Mouse (Mus musculus) CD4-positive helper T cell, adult 2 months (primary cell): ENCODE measurements around the gene Dnajb11.
A peak's percentile ranks its signal among the peaks of the same experiment; 100 is the strongest.

Experiments used
- DNase-seq: peaks from one replicate; pipeline ENCODE4 v3.0.0-alpha.2; 2012; ENCODE audit warnings: low read depth, missing footprints, low spot score

Dnajb11 gene

DNA sequence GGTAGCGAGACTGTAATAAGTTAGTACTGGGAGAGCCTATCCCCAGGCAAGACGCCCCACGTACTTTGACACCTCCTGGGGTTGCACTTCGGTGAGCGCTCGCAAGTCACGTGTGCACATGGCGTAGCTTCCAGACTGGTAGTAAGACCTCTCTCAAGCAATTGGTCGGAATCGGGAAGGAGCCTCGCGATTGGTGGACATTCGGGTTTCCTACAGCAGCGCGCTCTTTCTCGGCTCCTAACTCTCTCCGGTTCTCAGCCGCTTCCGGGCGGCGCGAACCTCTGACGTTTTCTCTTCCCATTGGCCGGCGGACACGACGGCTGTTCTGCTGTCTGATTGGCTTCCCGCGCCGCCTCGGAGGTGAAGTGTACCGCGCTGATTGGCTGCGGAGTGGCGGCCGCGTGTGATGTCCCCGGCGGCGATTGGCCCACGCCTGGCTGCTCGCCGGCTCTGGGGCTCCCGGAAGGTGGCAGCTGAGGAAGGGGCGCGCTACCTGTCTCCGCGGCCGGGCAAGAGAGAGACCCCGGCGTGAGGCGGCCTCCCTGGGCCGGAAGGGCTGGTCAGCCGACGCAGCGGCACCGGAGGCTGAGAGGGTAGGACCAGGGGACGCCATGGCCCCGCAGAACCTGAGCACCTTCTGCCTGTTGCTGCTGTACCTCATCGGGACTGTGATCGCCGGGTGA, at the start of gene Dnajb11, which contains the start of gene Tbccd1:
Gene Dnajb11, plus strand, starts transcription at position 415 of the 683 bp plus-strand sequence.
Gene Tbccd1, minus strand, starts transcription at position 239 of the 683 bp plus-strand sequence.
- DNase-seq: peak; percentile 100

DNA sequence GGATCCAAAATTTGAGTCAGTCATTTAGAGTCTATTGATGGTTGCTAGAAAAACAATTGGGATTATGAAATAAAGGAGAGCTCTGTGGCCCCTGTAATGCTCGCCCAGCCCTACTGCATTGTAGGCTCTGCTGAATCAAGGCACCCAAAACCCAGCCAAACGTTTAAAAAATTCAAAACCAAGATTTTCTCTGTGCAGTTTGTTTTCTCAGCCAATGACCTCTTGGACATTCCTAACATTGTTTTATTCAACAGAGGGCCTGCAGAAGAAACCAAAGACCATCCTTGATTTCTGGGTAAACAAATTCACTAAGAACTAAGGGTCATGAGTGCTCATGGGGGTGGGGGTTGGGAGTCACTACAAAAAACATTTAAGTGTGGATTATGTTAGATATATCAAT, 46.2 kb upstream of the Dnajb11 start, which contains the start of gene Crygs:
Gene Crygs, minus strand, starts transcription at position 101 of the 400 bp plus-strand sequence.
- DNase-seq: no peak

DNA sequence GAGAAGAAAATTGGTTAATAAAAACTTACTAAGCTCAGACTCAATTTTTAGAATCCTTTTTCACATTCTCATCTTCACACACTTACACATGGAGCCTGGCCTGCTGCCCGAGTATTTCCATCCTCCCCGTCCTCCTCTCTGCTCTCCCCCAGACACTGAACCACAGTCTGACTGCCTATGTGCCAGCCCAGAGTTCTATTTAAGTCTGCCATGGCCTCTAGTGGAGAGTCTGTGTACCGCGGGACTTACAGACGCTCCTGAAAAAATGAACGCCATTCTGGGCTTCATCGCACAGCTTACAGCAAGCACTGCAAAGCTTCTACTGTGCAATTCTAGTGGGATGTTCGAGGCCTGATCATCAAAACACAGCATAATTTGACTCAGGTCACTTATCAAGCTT, 36.9 kb upstream of the Dnajb11 start:
- DNase-seq: no peak

DNA sequence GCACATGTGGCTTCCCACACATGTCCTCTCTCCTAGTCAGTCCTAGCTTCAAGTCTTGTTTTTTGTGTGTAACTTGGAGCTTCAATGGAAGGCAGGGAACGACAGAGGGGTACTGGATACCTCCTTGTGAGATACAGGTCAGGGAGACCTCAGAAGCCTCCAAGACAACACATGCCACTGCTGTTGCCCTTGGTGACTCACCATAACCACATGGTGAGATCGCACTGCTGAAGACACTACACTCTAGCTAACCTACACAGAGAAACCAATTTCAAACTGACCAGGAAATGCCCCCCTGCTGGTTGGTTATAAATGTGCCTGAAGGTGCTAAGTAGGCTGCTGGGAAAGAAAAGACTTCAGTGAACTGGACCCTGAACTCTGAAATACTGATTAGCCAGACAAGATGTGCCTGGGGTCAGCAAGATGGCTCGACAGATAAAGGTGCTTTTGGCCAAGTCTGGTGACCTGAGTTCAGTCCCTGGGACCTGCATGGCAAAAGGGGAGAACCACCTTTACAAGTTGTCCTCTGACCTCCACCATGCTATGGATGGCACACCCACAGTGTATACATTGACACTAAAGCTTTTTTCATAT, 24.6 kb upstream of the Dnajb11 start:
- no peak for DNase-seq

DNA sequence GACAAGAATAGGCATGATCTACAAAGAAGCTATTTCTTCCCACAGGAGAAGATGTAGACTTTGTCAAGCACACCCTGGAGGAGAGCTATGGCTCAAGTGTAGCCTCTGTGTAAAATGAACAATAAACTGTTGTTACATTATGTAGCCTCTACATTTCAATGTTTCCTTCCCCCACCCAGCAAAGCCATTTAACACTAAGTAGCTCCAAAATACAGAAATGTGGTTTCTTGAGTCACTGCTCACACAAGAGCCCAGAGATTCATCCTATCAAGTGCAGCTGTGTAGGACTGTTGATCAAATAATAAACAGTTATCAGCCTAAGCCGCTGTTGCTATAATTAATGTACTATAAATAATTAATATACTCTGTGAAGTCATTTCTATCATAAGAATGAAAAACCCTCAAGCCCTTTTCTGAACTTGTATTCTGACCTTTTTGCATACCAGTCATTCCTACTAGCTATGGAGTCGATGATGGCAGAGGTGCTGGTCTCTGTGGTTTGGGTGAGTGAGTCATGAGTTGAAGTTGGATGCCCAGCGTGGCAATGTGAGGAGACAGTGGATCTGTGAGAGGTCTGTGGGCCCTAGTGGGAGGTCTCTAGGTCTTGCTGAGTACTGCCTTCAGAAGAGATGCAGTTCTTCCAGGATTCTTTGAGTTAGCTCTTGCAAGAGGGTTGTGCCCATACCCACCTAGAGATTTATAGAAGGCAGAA, 18.3 kb upstream of the Dnajb11 start:
- no peak for DNase-seq

DNA sequence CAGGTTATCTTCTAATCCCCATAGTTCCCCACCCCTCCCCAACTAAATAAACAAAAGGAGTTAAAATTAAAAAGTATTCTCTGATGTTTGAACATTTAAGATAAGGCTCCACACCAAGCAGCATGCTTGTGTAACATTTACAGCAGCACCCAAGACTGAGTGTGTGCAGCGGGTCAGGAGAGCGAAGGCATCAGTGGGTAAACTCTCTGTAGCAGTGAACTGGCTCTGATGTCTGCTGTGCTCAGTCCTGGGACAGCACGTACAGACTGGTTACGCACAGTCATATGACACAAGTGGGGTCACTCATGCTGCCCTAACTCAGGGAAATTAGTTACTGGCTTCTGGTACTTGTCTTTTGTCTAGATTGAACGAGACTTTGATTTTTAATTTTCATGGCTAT, 14.8 kb upstream of the Dnajb11 start:
- DNase-seq: no peak

DNA sequence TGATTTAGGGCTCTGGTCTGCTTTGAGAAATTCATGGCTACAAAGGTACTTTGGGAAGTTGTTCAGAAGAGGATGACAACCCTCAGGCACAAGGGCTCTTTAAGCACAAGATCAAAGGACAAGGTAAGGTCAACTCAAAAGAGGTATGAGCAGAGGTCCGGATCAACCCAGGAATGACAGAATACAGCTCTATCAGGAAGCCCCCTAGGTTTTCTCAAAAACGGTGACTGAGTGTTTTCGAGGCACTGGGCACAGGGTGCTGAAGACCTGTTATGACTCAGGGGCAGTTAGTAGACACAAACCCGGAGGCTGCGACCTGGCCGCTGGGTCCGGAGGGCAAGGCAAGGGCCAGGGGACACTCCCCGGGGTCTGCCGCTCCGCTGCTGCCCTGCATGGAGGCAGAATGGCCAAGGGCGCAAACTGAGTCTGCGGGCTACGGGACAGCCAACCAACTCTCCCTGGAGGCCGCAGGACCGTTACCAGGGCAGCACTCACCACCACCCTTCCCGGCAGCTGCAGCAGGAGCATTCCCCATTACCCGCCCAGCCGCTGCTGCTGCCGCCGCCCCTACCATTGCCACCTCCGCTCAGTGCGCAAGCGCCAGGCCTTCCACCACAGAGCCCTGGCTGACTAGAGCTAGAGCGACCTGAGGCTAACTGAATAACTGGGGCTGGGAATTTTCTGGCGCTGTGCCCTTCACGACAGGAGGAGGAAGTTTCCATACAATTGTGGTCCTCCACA, 13.4 kb upstream of the Dnajb11 start:
- DNase-seq: no peak

DNA sequence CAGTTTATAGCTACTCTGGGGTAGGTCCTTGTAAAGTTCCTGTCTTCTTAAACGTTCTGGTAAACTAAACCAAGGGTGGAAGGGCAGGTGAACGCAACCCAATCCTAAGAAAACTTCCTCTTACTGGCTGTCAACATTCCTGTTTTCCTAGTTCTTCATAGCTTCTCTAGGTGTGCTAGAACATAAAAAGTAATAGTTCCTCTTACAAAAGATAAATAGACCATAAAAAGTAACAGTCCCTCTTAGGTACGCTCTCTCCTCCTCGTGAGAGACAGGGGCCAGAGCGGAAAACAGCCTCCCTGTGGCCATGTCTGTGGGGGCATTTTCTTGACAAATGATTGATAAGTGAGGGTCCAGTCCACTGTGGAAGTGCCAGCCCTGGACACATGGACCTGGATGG, 12.8 kb upstream of the Dnajb11 start:
- DNase-seq: no peak

DNA sequence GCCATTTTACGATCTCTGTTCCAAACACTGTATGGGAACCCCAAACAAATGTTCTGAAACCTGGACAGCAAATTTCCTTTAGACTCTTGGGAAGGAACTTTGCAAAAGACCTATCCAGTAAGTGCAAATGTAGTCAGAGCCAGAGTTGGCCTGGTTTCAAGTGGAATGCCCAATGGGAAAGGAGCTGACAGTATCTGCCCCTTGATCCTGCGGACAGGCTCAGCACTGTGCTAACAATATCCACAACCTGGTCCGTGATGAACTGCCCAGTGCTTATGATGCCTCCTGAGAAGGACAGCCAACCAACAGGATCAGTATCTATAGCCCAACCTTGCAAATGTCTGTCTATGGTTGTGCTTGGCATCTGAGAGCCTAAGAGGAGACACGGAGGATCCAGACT, 12.2 kb upstream of the Dnajb11 start:
- DNase-seq: no peak

DNA sequence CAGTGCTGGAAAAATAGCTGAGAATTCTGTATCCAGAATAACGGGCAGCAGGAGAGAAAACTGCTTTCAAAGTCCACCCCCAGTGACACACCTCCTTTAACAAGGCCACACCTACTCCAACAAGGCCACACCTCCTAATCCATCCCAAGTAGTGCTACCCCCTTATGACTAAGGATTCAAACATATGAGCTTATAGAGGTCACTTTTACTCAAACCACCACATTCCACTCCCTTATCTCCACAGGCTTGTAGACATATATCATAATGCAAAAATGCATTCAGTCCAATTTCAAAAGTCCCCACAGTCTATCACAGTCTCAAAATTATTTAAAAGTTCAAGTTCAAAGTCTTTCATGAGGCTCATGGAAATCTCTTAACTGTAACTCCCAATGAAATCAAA, 10.0 kb upstream of the Dnajb11 start:
- no peak for DNase-seq

DNA sequence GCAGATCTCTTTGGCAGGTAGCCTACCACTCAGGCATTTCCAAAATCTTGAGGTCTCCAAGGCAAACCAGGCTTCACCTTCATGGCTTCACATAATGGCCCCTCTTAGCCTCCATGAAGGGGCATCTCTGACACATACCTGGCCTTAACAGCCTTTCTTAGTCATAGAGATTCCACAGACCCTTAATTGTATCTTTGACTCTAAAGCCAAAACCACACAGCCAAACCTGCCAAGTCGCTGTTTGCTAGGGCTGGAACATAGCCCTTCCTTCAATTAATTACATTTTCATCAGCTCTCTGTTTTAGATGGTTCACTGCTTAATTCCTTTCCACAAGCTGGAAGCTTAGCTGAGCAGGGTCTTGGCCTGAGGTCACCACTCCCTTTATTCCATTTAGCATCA, 9.3 kb upstream of the Dnajb11 start:
- no peak for DNase-seq

DNA sequence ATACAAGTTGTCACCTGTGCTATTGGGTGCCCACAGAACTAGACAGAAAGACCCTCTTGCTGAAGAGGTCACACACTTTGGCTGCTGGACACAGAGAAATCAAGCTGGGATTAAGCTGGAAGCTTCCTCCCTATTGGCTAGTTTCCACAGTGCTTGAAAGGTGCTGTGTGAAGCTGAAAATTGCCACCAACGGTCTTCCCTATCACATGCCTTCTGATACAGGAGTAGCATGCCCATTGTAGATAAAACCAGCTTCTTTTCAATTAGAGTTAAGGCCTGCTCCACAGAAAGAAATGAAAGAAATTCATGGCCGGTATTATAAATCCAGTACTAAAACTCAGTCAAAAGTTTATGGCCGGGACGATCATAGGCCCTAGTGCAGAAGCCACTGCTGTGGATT, 4.9 kb upstream of the Dnajb11 start:
- no peak for DNase-seq

DNA sequence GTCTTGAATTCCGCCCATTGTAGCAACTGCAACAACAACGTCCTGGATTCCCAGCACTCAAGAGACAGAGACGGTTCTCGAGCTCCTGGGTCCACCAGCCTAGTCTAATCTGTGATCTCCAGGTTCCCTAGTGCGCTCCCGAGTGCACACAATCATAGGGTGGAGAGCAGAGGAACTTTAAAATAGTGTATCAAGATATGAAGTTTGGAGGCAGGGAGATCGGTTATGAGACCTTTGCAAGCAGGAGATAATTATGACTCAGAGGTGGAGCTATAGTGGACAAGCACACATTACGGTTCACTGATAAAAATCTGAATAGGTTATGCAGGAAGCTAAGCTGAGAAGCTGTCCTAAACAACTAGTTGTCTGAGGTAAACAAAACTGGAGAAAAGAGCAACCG, 872 bp upstream of the Dnajb11 start:
- DNase-seq: no peak

DNA sequence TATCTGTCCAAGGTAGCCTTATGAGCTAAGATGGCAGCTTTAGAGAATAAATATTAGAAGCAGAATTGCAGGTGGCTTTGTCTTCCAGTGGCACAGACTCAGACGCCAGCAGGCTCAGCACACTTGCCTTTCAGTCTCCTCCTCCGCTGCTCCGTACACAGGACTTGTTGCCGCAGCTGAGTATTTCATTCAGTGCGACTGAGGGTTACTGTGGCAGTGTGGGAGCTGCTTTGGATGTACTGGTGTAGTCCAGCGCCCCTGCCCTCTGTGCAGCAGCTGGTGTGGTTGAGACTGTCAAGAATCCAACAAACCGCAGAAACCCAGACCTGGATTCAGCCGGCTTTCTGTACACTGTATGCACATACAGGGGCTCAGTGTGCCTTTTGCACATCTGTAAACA, 14.8 kb downstream of the Dnajb11 start:
- DNase-seq: no peak

DNA sequence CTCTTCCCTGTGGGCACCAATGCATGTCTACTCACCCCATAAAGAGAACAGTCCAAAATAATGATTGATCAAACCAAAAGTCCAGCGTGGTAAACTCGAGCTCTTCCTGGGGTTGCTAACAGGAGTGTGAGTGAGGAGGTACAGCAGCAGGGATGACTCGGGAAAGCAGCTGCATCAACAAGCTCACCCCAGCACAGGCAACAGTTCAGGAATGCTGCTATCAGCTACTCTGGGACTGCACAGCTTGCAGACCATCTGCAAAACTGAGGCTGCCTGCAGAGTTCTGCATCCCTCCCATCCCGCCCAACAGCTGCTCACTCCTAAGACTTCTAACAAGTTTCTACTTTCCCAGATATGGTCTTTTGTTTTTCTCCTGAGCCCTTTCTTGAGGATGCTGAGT, 15.7 kb downstream of the Dnajb11 start:
- DNase-seq: no peak

DNA sequence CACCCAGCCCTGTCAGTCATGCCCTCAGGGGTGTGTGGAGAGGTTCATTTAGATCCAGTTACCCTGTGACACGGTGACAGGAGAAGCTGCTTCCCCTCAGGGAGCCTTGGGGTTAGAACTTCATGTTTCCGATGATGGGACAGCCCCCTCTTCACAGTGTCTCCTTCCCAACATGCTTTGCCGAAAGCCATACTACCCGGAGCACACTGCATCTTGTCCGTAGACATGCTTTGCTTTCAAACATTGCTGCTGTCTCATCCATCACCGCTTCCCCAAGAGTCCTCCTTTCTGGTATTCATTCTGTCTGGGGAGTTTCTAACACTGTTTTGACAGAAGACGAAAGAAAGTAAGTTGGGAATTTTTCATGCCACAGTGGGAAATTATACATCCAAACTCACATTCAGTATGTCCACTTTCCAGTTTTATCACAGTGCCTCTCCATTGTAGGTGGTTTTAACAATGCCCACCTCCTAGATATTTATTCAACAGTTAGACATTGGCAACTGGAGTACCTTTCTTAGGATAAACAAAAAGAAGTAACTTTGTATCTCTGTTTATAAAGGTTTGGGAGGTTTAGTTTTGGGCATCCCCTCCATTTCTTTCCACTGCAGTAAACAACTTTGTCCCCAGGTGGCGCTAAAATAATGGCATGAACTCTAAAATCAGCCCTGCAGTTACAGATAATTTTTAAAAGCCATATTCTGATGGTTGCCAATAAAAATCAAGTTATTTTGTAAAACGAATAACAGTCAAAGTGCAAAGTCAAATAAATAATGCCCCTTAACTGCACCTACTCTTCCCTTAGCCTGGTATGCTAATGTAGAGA, 18.8 kb downstream of the Dnajb11 start:
- DNase-seq: peak; percentile 34

DNA sequence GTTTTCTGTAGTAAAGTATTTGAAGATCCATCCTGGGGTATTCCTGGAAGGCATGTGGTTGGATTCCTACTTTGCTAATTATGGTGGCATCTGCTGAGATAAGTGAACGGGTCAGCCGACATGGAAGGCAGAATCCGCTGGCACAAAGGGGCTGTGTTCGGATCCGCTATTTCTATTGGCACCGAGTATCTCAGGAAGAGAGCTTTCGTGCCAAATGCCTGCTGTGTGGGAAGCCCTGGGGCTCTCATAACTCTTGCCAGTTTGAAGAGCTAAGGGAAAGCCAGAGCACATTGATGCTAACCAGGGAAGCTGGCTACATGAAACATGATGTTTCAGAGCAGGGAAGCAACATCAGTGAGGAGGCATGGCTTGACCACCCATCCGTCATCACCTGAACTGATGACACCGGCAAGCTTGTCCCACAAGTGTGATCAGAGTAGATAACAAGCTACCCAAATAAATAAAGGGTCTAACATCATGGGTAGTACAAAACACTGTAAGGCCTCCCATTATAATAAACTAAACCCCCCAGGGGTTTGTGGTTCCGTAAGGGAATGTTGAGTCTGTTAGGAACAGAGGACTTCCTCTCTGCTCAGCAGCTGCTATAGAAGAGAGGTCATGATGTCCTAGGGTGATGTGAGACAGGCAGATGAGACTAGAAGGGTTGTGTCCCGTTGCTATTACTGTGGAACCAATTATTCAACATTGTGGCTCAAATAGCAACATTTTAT, 20.2 kb downstream of the Dnajb11 start:
- no peak for DNase-seq

DNA sequence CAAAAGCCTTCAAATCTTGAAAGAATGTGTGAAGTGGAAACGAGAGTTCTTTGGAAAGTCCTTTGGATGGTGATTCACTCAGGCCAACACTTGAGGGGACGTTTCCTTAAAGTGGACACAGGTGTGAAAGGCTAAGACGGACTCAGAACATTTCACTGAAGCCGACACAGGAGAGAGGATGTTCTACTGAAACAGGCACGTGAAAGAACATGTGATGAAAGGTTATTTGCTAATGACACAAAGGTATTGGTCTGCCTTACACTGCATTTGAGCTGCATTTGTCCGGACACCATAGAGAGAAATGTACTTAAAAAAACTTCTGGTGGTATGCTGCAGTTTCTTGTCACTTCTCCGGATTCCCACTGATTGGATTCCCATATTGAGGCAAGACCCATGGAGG, 21.1 kb downstream of the Dnajb11 start:
- no peak for DNase-seq

DNA sequence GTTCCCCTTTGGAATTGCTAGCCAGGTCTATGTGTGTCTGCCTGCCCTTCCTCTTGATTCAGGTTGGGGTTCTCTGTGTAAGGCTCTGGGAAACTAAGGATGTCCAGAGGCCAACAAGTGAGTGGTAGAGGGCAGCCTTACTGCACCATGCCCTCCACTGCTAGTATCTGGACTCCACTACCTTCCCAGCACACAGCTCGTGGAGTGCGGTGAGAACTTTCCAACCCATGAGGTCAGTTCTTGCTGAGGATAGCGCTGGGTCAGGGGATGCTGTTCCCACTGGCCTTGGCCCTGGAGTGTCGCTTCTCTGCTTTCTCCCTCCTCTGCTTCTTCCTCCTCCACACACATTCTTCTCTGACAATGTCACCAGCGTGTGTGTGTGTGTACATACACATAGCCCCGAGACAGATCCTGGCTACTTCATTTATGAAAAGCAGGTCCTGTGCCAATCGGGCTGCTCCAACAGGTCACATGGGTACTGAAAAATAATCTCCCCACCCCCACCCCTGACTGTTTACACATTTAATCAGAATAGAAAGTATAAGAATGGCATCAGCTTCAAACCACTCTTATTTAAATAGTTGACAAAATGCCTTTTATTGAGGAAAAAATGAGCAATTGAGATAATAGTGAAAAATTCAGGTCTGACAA, 22.4 kb downstream of the Dnajb11 start:
- no peak for DNase-seq

DNA sequence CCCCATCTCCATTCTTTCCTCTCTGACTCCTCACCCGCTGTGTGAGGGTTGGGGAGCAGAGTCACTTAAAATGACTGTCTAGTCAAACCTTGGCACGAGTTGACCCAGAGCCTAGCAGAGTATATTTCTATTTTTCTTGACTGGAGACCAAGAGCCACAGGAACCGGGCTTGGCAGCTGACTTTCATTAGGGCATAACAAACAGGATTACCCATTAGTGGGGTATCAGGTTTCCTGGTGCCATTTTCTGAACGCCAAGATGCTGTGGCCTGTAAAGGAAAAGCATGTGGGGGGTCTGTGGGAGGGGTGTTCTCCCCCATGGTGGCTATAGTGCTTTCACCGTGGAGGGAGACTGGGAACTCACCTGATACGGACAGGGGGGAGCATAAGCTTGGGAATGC, 23.3 kb downstream of the Dnajb11 start:
- DNase-seq: no peak
